Mouse (Mus musculus) small intestine, adult 2 months (tissue): Measurements from ENCODE around the gene Tcf7l1.

Experiments
- CTCF ChIP-seq: fragments of 200-500 bp; IDR thresholded peaks from 2 replicates; pipeline ENCODE4 v1.5.1; 2012; ENCODE audit warnings: low read depth, mild to moderate bottlenecking, control low read depth, inconsistent platforms, low read length, moderate library complexity, mixed read lengths; ENCODE audit not compliant: insufficient replicate concordance, insufficient read length; ENCODE audit errors: extremely low read depth
- POLR2A ChIP-seq: fragments of 200-500 bp; IDR thresholded peaks from 2 replicates; pipeline ENCODE4 v1.6.1; 2012; ENCODE audit warnings: low read depth, mild to moderate bottlenecking, control low read depth, inconsistent platforms, low read length, moderate library complexity

DNA sequence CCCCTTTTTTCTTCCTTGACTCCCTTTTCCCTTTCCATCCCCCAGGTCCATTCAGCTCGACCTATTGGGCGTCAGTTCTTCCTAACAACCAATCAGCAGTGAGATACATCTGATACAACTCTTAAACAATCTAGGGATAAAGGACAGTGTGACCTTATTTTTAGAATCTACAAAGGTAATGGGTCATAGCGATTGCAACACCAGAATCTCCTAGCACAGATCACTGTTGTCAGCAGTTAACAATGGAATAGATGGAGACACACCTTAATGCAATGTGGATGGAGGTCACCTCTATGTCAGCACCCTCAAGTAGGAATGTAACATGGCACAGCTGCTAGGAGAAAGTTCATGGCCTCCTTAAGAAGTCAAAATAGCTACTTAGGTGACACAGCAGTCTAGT lies 166.1 kb downstream of the Tcf7l1 start:
- TF ChIP-seq CTCF (no peak), POLR2A (no peak)
